Mouse (Mus musculus) Patski (cell line): Measurements from ENCODE around the gene Rnf141. TPM values are rescaled to one million over a fixed set of nuclear protein-coding genes. Genes with fewer than 3 reads are reported as not detected.

Source experiments
- ATAC-seq: fragments of 100-300 bp; one replicate; pipeline ENCODE4 v1.8.0; 2021
- CTCF ChIA-PET: fragments of 350-600 bp; sonication (Branson Sonifier 250); formaldehyde crosslinking; loops from one replicate; lab custom pipeline; 2022; ENCODE audit warnings: inconsistent platforms; lab: Charles Lee
- POLR2A ChIA-PET: fragments of 350-600 bp; sonication (Branson Sonifier 250); formaldehyde crosslinking; loops from one replicate; lab custom pipeline; 2022; ENCODE audit warnings: antibody characterized with exemption, inconsistent platforms; lab: Charles Lee
- DNase-seq: peaks from one replicate; pipeline ENCODE4 v3.0.0-alpha.2; 2011; ENCODE audit warnings: low read depth, low spot score
- H3K27me3 ChIP-seq: fragments of 371-371 bp; one replicate; pipeline ENCODE4 v1.5.1; 2021
- CTCF ChIP-seq: fragments of 100-300 bp; IDR thresholded peaks from one replicate; pipeline ENCODE4 v1.5.1; 2021
- in situ Hi-C: fragments of 300-500 bp; cut with MboI; formaldehyde crosslinking; loops from 3 replicates; pipeline ENCODE4 v1.11.1; 2018; ENCODE audit warnings: low pct_unique_long_range_greater_than_20kb, mixed read lengths
- polyA plus RNA-seq: library from polyadenylated mRNA; unstranded; gene quantifications from one replicate; pipeline ENCODE4 v1.2.3, GENCODE M21; 2021

The Rnf141 gene
- polyA plus RNA-seq, 1 experiment from 2014 or later: 19.7 TPM

GRCm38 (mm10) chr7:110801028-110801427, 43.2 kb downstream of the Rnf141 start:
- in situ Hi-C loops: loop anchor here (5.0 kb wide), 1 partner anchor 74 kb away; no protein-coding TSS in a partner anchor
- DNase-seq (no peak), ATAC-seq (no peak)
- ChIA-PET CTCF (interaction anchor here (0.7 to 3.8 kb wide), 9 partner anchors 13 to 156 kb away, joined by 3 to 29 read pairs (median 3); no protein-coding TSS in a partner anchor), POLR2A (interaction anchor here (1.1 kb wide), 1 partner anchor 29 kb away, joined by 3 read pairs; no protein-coding TSS in a partner anchor)
- TF ChIP-seq CTCF: no peak
- H3K27me3 ChIP-seq: no peaks in the 10 kb centered on the region

- TF ChIP-seq CTCF: no peak
- DNase-seq: no peak
- POLR2A ChIA-PET: no interaction called here
- in situ Hi-C loops: loop anchor here (10.0 kb wide), 1 partner anchor 513 kb away; no protein-coding TSS in a partner anchor
- ATAC-seq: no peak
- no peaks in the 10 kb centered on the region for H3K27me3 ChIP-seq
- CTCF ChIA-PET: interaction anchor here (1.0 to 2.4 kb wide), 8 partner anchors 9 to 71 kb away, joined by 3 to 13 read pairs (median 5); no protein-coding TSS in a partner anchor
Measured at GRCm38 (mm10) chr7:110797722-110798409, 46.4 kb downstream of the Rnf141 start.

- ChIA-PET POLR2A (interaction anchor here (0.7 kb wide), 1 partner anchor 14 kb away, joined by 3 read pairs; no protein-coding TSS in a partner anchor), CTCF (interaction anchor here (1.1 to 1.6 kb wide), 3 partner anchors 12 to 67 kb away, joined by 3 to 5 read pairs (median 5); no protein-coding TSS in a partner anchor)
- in situ Hi-C loops: loop anchor here (10.0 kb wide), 1 partner anchor 512 kb away; no protein-coding TSS in a partner anchor
- no peak for ATAC-seq
- H3K27me3 ChIP-seq: no peaks in the 10 kb centered on the region
- no peak for TF ChIP-seq CTCF
- no peak for DNase-seq
Measured at GRCm38 (mm10) chr7:110796367-110797051, 47.7 kb downstream of the Rnf141 start.

GRCm38 (mm10) chr7:110794722-110795121, 49.5 kb downstream of the Rnf141 start:
- no peak for ATAC-seq
- no peak for DNase-seq
- TF ChIP-seq CTCF: no peak
- in situ Hi-C loops: loop anchor here (10.0 kb wide), 1 partner anchor 510 kb away; no protein-coding TSS in a partner anchor
- CTCF ChIA-PET: no interaction called here
- POLR2A ChIA-PET: no interaction called here
- H3K27me3 ChIP-seq: no peaks in the 10 kb centered on the region

- in situ Hi-C loops: loop anchor here (10.0 kb wide), 1 partner anchor 508 kb away; no protein-coding TSS in a partner anchor
- no peaks in the 10 kb centered on the region for H3K27me3 ChIP-seq
- no peak for ATAC-seq
- TF ChIP-seq CTCF: no peak
- POLR2A ChIA-PET: no interaction called here
- no peak for DNase-seq
- CTCF ChIA-PET: no interaction called here
Measured at GRCm38 (mm10) chr7:110792834-110793233, 51.4 kb downstream of the Rnf141 start.

GRCm38 (mm10) chr7:110792201-110792600, 52.1 kb downstream of the Rnf141 start:
- POLR2A ChIA-PET: no interaction called here
- DNase-seq (no peak), ATAC-seq (no peak)
- in situ Hi-C loops: loop anchor here (10.0 kb wide), 1 partner anchor 507 kb away; no protein-coding TSS in a partner anchor
- CTCF ChIA-PET: no interaction called here
- TF ChIP-seq CTCF: no peak
- H3K27me3 ChIP-seq: no peaks in the 10 kb centered on the region

- DNase-seq: no peak
- no peak for TF ChIP-seq CTCF
- in situ Hi-C loops: loop anchor here (10.0 kb wide), 1 partner anchor 506 kb away; no protein-coding TSS in a partner anchor
- no peaks in the 10 kb centered on the region for H3K27me3 ChIP-seq
- POLR2A ChIA-PET: no interaction called here
- CTCF ChIA-PET: no interaction called here
- ATAC-seq: no peak
Measured at GRCm38 (mm10) chr7:110790878-110791277, 53.4 kb downstream of the Rnf141 start.

GRCm38 (mm10) chr7:110787310-110787709, 56.9 kb downstream of the Rnf141 start:
- no peak for TF ChIP-seq CTCF
- in situ Hi-C loops: no loop called here
- no peak for ATAC-seq
- H3K27me3 ChIP-seq: no peaks in the 10 kb centered on the region
- CTCF ChIA-PET: interaction anchor here (1.0 to 1.7 kb wide), 3 partner anchors 10 to 19 kb away, joined by 3 to 4 read pairs (median 3); partner anchors contain the start of gene Ampd3
- DNase-seq: no peak
- POLR2A ChIA-PET: interaction anchor here (3.2 kb wide), 1 partner anchor 13 kb away, joined by 14 read pairs; no protein-coding TSS in a partner anchor

- TF ChIP-seq CTCF: no peak
- ChIA-PET POLR2A (interaction anchor here (0.7 to 3.2 kb wide), 3 partner anchors 11 to 46 kb away, joined by 3 to 14 read pairs (median 5); partner anchors contain the start of gene Ampd3), CTCF (interaction anchor here (1.0 to 2.0 kb wide), 3 partner anchors 8 to 32 kb away, joined by 3 to 5 read pairs (median 4); no protein-coding TSS in a partner anchor)
- in situ Hi-C loops: no loop called here
- ATAC-seq (no peak), DNase-seq (peak; percentile 90)
- H3K27me3 ChIP-seq: no peaks in the 10 kb centered on the region
Measured at GRCm38 (mm10) chr7:110785741-110786146, 58.5 kb downstream of the Rnf141 start.

- POLR2A ChIA-PET: interaction anchor here (1.9 to 3.2 kb wide), 2 partner anchors 10 to 17 kb away, joined by 5 to 14 read pairs; partner anchors contain the start of gene Ampd3
- in situ Hi-C loops: no loop called here
- CTCF ChIA-PET: interaction anchor here (1.0 to 2.0 kb wide), 5 partner anchors 11 to 55 kb away, joined by 3 to 5 read pairs (median 3); no protein-coding TSS in a partner anchor
- DNase-seq: no peak
- no peak for TF ChIP-seq CTCF
- peak; percentile 33 for ATAC-seq
- H3K27me3 ChIP-seq: no peaks in the 10 kb centered on the region
Measured at GRCm38 (mm10) chr7:110784965-110785364, 59.3 kb downstream of the Rnf141 start.
